Mouse (Mus musculus) G1E (cell line): ENCODE data around the gene Fmnl1. TPM values are rescaled to one million over a fixed set of nuclear protein-coding genes. Genes with fewer than 3 reads are reported as not detected.

Source experiments
- ATAC-seq: 2 replicates; pipeline ENCODE4 v1.8.0; 2016; ENCODE audit warnings: mild to moderate bottlenecking; ENCODE audit not compliant: insufficient number of reproducible peaks, poor library complexity, low FRiP score, severe bottlenecking; ENCODE audit errors: extremely low read depth
- DNase-seq: peaks from one replicate; pipeline ENCODE4 v3.0.0; 2012; ENCODE audit warnings: low spot score
- H3K27me3 ChIP-seq: 2 replicates; pipeline ENCODE4 v1.6.1; 2012; ENCODE audit warnings: mild to moderate bottlenecking, low read length, inconsistent platforms; ENCODE audit not compliant: insufficient read depth
- H3K36me3 ChIP-seq: replicated peaks from 2 replicates; pipeline ENCODE3; 2012; ENCODE audit warnings: mild to moderate bottlenecking, inconsistent platforms
- H3K4me1 ChIP-seq: 2 replicates; pipeline ENCODE4 v1.6.1; 2012; ENCODE audit warnings: low read depth, low read length, inconsistent platforms, mixed read lengths; ENCODE audit not compliant: insufficient read depth
- H3K4me3 ChIP-seq: 2 replicates; pipeline ENCODE4 v1.5.1; 2012; ENCODE audit warnings: low read depth, mild to moderate bottlenecking, inconsistent platforms, low read length, moderate library complexity, mixed read lengths
- H3K9me3 ChIP-seq: replicated peaks from 2 replicates; pipeline ENCODE4 v1.6.1; 2012; ENCODE audit warnings: inconsistent platforms
- CTCF ChIP-seq: IDR thresholded peaks from 2 replicates; pipeline ENCODE4 v1.5.1; 2012; ENCODE audit warnings: low read depth, low read length, inconsistent platforms, mixed read lengths
- GATA1 ChIP-seq: IDR thresholded peaks from 2 replicates; pipeline ENCODE4 v1.6.1; 2012; ENCODE audit warnings: borderline replicate concordance, low read length, inconsistent platforms, mixed read lengths
- GATA2 ChIP-seq: IDR thresholded peaks from 2 replicates; pipeline ENCODE4 v1.6.1; 2012; ENCODE audit warnings: low read depth, low read length, inconsistent platforms, borderline replicate concordance
- POLR2AphosphoS5 ChIP-seq: IDR thresholded peaks from 2 replicates; pipeline ENCODE4 v1.6.1; 2012; ENCODE audit warnings: low read depth, low read length, inconsistent platforms; ENCODE audit not compliant: insufficient replicate concordance
- TAL1 ChIP-seq: conservative IDR thresholded peaks from 2 replicates; pipeline ENCODE4 v1.6.1; 2012; ENCODE audit warnings: low read depth, low read length, inconsistent platforms, mixed read lengths
- polyA plus RNA-seq: library from polyadenylated mRNA; stranded (reverse); fragments of >175 nt; gene quantifications from 2 replicates; pipeline ENCODE4 v1.2.3, GENCODE M21; 2012
- total RNA-seq, 2 experiments: library from RNA; stranded (forward) in 1 of 2; stranded (reverse) in 1 of 2; fragments of 200-1000 nt in 1 of 2; fragments of >200 nt in 1 of 2; fragmentation: Nextera tagmentation in 1 of 2; gene quantifications; 2 replicates each; pipeline ENCODE4 v1.2.3; 2014 to 2017

Gene Fmnl1
- total and polyA plus RNA-seq, 3 experiments: 0.02 TPM; not detected in 2

GRCm38 (mm10) chr11:103171286-103171620 lies 346 bp downstream of the Fmnl1 start:
- Histone ChIP-seq H3K36me3 (no peaks in the 10 kb centered on the region), H3K4me1 (peaks cover 48% of the 10 kb centered on the region), H3K27me3 (peaks cover 9% of the 10 kb centered on the region), H3K9me3 (peaks cover 10% of the 10 kb centered on the region), H3K4me3 (no peak overlapping the region)
- TF ChIP-seq CTCF (no peak), POLR2AphosphoS5 (no peak), TAL1 (no peak), GATA2 (no peak), GATA1 (no peak)
- ATAC-seq (no peak), DNase-seq (no peak)

- no peak for DNase-seq
These were observed 940 bp downstream of the Fmnl1 start for GRCm38 (mm10) chr11:103171703-103172391.

DNA sequence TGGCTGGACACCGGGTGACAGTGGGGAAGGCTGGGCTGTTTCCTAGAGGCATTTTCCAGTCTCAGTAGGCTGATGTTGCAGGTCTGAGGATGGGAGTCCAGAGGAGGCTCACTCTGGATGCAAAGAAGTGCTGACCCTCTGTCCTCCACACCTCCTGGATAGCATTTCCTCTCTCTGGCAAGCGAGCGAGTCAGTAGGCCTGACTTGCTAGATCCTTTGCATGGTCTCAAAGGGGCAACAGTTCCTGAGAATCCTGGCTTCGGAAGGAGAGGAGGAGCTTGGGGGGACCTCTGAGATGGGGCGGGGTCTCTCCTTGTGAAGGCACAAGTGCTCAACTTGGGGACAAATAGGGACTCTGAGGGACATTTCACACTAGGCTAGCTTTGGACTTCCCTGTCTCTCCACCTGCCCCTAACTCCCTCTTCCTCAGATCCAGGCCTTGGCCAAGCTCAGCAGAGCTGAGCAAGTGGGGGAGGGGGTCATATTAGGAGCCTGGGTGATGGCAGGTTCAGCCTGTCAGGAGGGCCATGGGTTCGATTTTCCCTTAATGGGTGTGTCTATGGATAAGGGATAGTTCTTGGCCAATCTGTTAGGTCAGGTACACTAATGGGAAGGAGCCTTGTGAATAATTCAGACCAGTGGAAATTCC lies 1.6 kb downstream of the Fmnl1 start:
- TF ChIP-seq CTCF (no peak), TAL1 (no peak), POLR2AphosphoS5 (no peak), GATA1 (no peak), GATA2 (no peak)
- no peak for ATAC-seq
- Histone ChIP-seq H3K27me3 (peaks cover 6% of the 10 kb centered on the region; the same call in 1 of the 2 replicates), H3K4me1 (peaks cover 60% of the 10 kb centered on the region), H3K36me3 (no peaks in the 10 kb centered on the region), H3K9me3 (peaks cover 10% of the 10 kb centered on the region), H3K4me3 (no peak overlapping the region)
- DNase-seq: no peak

More at GRCm38 (mm10) chr11:103171703-103172391, 940 bp downstream of the Fmnl1 start:
- H3K4me3 ChIP-seq: no peak overlapping the region
- H3K4me1 ChIP-seq: peaks cover 54% of the 10 kb centered on the region
- H3K27me3 ChIP-seq: peaks cover 6% of the 10 kb centered on the region; the same call in 1 of the 2 replicates
- H3K36me3 ChIP-seq: no peaks in the 10 kb centered on the region
- no peak for ATAC-seq
- no peak for TF ChIP-seq GATA1
- TF ChIP-seq POLR2AphosphoS5: no peak
- TF ChIP-seq CTCF: no peak
- no peak for TF ChIP-seq GATA2
- TF ChIP-seq TAL1: no peak
- peaks cover 10% of the 10 kb centered on the region for H3K9me3 ChIP-seq

DNA sequence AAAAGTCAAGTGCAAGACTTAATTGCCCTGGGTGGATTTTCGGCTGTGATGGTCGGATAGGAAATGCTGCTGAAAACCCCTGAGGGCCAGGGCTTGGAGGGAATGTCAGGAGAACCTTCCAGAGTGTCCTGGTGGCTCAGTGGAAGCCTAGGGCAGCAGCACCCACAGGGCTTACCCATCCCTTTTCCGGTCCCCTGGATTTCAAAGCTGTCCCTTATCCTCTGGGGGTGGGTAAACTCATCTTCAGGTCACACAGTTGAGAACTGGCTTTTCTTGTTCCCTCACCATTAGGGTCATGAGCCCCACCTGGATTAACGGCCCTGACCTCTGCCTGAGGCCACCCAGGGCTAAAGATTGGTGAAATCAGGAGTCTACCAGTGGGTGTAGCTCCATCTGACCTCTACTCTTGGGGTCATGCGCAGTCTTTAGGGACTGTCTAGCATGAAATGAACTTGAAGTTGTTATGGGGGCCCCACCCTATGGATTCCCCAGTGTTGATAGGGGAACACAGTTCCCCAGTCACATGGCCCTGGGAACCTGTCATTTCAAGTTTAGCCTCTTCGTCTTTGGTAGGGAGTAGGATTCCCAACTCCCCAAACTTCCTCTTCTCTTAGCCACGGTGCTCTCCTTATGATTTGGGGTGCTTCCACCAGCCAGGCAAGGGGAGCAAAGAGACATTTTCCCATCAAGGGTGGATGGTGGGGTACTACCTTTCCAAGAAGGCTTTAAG lies 2.3 kb downstream of the Fmnl1 start:
- H3K4me3 ChIP-seq: no peak overlapping the region
- H3K9me3 ChIP-seq: peaks cover 10% of the 10 kb centered on the region
- peaks cover 9% of the 10 kb centered on the region; the same call in 1 of the 2 replicates for H3K27me3 ChIP-seq
- H3K4me1 ChIP-seq: peaks cover 67% of the 10 kb centered on the region
- ATAC-seq (no peak), DNase-seq (no peak)
- H3K36me3 ChIP-seq: no peaks in the 10 kb centered on the region
- TF ChIP-seq POLR2AphosphoS5 (no peak), TAL1 (no peak), CTCF (no peak), GATA2 (no peak), GATA1 (no peak)

- ATAC-seq: no peak
- no peak overlapping the region for H3K4me3 ChIP-seq
- peaks cover 10% of the 10 kb centered on the region for H3K9me3 ChIP-seq
- peaks cover 69% of the 10 kb centered on the region for H3K4me1 ChIP-seq
- peak; percentile 2 for DNase-seq
- no peak for TF ChIP-seq GATA1
- TF ChIP-seq POLR2AphosphoS5: no peak
- TF ChIP-seq GATA2: no peak
- no peak for TF ChIP-seq CTCF
- no peak for TF ChIP-seq TAL1
- H3K27me3 ChIP-seq: peaks cover 15% of the 10 kb centered on the region
- no peaks in the 10 kb centered on the region for H3K36me3 ChIP-seq
These were observed 3.0 kb downstream of the Fmnl1 start for GRCm38 (mm10) chr11:103173771-103174344.

- Histone ChIP-seq H3K4me3 (peak overlapping the region; percentile 46; the same call in 1 of the 2 replicates), H3K36me3 (no peaks in the 10 kb centered on the region), H3K9me3 (peaks cover 10% of the 10 kb centered on the region), H3K4me1 (peaks cover 68% of the 10 kb centered on the region), H3K27me3 (peaks cover 21% of the 10 kb centered on the region)
- peak; percentile 6 for DNase-seq
- TF ChIP-seq GATA2 (no peak), TAL1 (no peak), GATA1 (no peak), POLR2AphosphoS5 (no peak), CTCF (no peak)
- no peak for ATAC-seq
These were observed 3.5 kb downstream of the Fmnl1 start for GRCm38 (mm10) chr11:103174411-103174832.
